Mouse (Mus musculus): ENCODE results near the gene Cactin. TPM values are rescaled to one million over a fixed set of nuclear protein-coding genes. Genes with fewer than 3 reads are reported as not detected.
A peak's percentile ranks its signal among the peaks of the same experiment; 100 is the strongest.

Cactin gene
- polyA plus RNA-seq, 1 experiment from 2014 or later: 51.6 TPM

DNA sequence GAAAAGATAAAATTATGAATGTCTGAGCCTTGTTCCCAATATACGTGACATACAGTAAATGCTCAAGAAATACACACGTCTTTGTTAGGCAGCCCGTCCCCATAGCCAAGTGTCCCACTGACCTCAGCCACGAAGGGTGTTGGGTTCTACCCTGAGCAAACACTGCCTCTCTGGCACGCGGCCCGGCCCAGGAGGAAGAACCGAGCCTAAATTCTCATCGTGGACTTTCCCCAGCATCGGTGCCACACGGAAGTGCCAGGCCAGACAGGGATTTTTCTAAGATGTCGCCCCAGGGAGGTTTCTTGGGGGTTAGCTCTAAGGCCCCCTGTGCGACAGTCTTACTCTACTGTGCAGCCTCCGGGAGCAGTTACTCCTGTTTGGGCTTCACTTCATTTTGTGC, 31.1 kb upstream of the Cactin start:
- Histone ChIP-seq H3K4me1 (peaks cover 47% of the 10 kb centered on the region), H3K9me3 (no peaks in the 10 kb centered on the region), H3K36me3 (no peaks in the 10 kb centered on the region), H3K27ac (no peak overlapping the region), H3K4me3 (0 out of 2 replicates have a peak overlapping the region, but pooled peaks have one; percentile 1), H3K27me3 (ENCODE audit: insufficient read depth, poor library complexity, severe bottlenecking) (peaks cover 58% of the 10 kb centered on the region)
- WGBS: 59% methylated on average over 14 of the region's 14 CpGs
- no peak for DNase-seq (ENCODE audit: low spot score)

DNA sequence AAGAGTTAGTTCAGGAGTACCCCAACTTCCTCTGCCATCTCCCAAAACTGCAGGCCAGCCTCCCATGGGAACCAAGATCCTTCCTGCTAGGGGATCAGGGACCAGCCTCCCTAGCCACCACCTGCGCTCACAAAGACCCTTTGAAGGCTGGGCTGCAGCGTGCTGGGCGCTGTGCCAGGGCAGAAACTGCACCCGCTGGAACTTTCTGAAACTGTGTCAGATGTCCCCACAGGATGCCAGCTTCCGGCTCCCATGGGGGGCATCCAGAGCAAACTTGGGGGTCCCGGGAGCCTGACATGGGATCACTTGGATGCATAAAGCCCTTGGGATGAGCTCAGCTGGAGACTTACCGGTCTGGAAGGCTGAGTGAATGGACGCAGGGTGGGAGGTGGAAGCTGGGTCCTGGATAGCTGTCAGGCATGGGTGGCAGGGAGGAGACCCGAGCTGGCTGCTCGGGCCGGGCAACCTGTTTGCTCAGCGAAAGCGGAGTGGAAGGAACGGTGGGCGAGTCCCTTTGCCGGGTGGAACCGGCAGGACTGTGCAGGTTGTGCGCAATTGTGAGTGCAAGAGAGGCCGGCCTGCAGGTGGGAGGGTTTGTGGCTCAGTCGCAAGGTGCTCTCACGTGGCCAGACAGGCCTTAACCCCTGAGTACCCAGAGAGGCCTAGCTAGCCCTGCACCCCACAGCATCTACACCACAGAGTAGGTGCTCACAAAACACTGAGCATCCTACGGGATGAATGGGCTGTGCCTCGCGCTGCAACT, 30.0 kb upstream of the Cactin start:
- DNase-seq (ENCODE audit: low spot score): no peak
- H3K4me1 ChIP-seq: peaks cover 48% of the 10 kb centered on the region
- H3K27me3 ChIP-seq (ENCODE audit: insufficient read depth, poor library complexity, severe bottlenecking): peaks cover 49% of the 10 kb centered on the region
- no peaks in the 10 kb centered on the region for H3K9me3 ChIP-seq
- no peak overlapping the region for H3K27ac ChIP-seq
- WGBS: 23% methylated on average over 24 of the region's 24 CpGs
- peaks cover 3% of the 10 kb centered on the region; the same call in 1 of the 2 replicates for H3K36me3 ChIP-seq
- no peak overlapping the region for H3K4me3 ChIP-seq

DNA sequence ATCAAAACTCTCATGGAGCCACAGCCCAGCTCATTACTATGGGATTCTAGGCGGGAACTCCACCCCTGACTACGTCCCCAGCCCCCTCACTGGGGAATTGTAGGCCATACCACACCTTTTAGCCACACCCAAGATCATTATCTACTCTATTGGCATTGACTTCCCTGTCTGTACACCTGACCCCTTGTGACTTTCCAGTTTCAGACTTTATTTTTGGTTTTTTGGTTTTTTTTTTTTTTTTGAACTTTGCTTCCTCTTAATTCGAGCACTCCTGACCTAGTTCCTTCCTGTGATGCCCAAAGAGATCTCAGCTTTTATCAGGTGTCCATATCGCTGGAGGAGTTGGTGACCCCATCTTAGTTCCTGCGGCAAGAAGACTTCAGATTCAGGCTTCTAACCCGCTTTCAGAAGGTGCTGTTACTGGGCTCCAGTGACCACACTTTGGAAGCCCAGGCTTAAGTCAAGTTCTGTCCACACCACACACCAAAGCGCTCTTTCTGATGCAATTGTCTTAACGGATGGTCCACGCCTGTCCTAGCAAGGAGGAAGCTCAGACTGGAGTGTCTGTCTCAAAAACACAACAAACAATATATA, 29.3 kb upstream of the Cactin start, which contains the start of gene Tjp3:
Gene Tjp3, minus strand, starts transcription at position 71 of the 594 bp plus-strand sequence.
- H3K27me3 ChIP-seq (ENCODE audit: insufficient read depth, poor library complexity, severe bottlenecking): peaks cover 46% of the 10 kb centered on the region
- H3K4me1 ChIP-seq: peaks cover 46% of the 10 kb centered on the region
- H3K36me3 ChIP-seq: peaks cover 6% of the 10 kb centered on the region; the same call in 1 of the 2 replicates
- H3K27ac ChIP-seq: no peak within 1 kb of the TSS
- DNase-seq (ENCODE audit: low spot score): no peak
- H3K9me3 ChIP-seq: no peaks in the 10 kb centered on the region
- WGBS: 71% methylated on average over 9 of the region's 9 CpGs
- H3K4me3 ChIP-seq: peak within 1 kb of the TSS; percentile 79; the same call in 1 of the 2 replicates

DNA sequence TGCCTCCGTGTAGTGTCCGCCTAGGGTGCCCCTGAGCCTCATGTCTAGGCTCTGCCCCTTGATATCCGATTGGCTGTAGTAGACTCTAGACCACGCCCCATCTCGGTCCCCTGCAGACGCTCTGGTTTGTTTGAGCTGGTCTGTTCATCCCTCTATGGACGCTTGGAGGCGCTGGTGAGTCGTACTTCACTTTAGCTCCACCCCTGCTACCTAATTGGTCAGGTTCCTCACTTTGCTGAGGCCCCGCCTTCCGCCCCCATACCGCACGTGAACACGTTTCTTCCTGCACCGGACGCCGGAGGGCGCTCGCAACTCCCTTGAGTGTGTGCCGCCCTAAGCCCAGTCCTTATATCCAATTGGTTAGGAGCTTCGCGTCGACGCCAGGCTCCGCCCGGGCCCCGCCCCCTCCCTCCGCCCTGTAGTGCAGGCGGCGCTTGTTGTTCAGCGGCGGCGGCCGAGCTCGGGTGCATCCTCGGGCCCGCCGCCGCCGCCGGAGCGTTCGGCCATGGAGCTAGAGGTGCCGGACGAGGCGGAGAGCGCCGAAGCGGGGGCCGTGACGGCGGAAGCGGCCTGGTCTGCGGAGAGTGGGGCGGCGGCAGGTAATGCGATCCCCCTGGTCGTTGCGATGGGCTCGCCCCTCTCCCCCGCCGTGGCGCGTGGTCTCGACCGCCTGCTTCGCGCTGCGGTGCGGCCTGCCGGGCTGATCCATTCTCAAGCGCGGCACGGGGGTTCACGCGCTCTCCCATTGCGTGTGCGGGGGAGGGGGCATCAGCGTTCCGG, 28.2 kb upstream of the Cactin start, which contains the start of gene Pip5k1c:
Gene Pip5k1c, plus strand, starts transcription at position 410 of the 780 bp plus-strand sequence.
- H3K4me1 ChIP-seq: peaks cover 49% of the 10 kb centered on the region
- WGBS: 1% methylated on average over 69 of the region's 80 CpGs
- H3K27me3 ChIP-seq (ENCODE audit: insufficient read depth, poor library complexity, severe bottlenecking): peaks cover 36% of the 10 kb centered on the region
- peak; percentile 100 for DNase-seq (ENCODE audit: low spot score)
- peaks cover 9% of the 10 kb centered on the region; the same call in 1 of the 2 replicates for H3K36me3 ChIP-seq
- H3K27ac ChIP-seq: peak within 1 kb of the TSS; percentile 95
- no peaks in the 10 kb centered on the region for H3K9me3 ChIP-seq
- peak within 1 kb of the TSS; percentile 79 for H3K4me3 ChIP-seq

DNA sequence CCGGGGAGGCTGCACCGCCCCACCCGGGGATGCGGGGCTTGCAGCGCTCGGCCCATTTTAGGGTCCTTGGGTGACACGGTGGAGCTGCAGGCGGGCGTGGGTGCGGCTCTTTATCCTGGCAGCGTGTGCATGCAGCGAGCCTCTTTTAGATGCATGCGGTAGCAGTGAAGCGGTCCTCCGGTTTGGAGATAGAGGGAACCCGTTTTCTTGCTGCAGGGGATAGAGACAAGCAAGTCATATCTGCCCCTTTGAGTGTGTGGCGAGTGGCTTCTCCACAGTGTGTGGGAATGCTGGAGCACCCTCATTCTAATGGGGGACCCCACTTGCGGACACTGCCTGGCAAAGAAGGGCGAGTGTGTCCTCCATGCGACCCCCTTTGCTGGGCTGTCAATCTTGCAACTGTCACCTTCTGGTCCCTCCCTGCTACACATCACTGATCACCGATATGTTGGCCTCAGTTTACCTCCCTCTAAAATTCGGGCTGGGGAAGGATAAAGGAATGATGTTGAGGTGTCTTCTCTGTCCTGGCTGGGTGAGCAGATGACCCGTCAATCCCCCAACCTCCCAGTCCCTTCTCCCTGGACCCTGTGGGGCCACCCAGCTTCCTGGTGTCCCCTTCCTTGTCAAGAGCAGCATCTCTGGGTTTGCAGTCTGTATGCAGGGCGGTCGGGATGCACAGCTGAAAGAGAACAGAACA, 27.4 kb upstream of the Cactin start:
- peaks cover 12% of the 10 kb centered on the region for H3K36me3 ChIP-seq
- peak overlapping the region; percentile 95 for H3K27ac ChIP-seq
- H3K4me1 ChIP-seq: peaks cover 57% of the 10 kb centered on the region
- H3K4me3 ChIP-seq: peak overlapping the region; percentile 79
- no peak for DNase-seq (ENCODE audit: low spot score)
- 5% methylated on average over 25 of the region's 25 CpGs for WGBS
- no peaks in the 10 kb centered on the region for H3K9me3 ChIP-seq
- peaks cover 32% of the 10 kb centered on the region for H3K27me3 ChIP-seq (ENCODE audit: insufficient read depth, poor library complexity, severe bottlenecking)

DNA sequence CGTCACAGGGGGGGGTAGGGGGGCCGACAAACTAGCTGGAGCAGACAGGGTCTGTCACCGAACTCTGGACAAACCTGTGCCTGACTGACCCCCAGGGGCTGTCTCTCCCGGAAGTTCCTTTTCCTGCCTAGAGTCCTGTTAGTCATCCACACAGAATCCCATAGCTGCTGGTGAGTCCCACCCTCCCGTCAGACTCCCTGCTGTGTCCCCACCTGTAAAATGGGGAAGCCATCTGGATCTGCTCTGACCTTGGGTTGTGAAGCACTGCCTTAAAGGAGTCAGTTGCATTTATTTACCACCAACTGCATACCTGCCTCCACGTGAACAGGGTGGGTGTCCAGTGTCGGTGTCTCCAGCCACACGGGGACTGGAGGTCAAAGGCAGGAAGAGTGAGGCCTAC, 26.5 kb upstream of the Cactin start:
- no peak for DNase-seq (ENCODE audit: low spot score)
- peaks cover 27% of the 10 kb centered on the region for H3K27me3 ChIP-seq (ENCODE audit: insufficient read depth, poor library complexity, severe bottlenecking)
- peaks cover 62% of the 10 kb centered on the region for H3K4me1 ChIP-seq
- H3K27ac ChIP-seq: peak overlapping the region; percentile 95; the same call in 1 of the 2 replicates
- H3K4me3 ChIP-seq: peak overlapping the region; percentile 79
- no peaks in the 10 kb centered on the region for H3K9me3 ChIP-seq
- H3K36me3 ChIP-seq: peaks cover 15% of the 10 kb centered on the region
- whole genome bisulfite sequencing: 51% methylated on average over 8 of the region's 8 CpGs

DNA sequence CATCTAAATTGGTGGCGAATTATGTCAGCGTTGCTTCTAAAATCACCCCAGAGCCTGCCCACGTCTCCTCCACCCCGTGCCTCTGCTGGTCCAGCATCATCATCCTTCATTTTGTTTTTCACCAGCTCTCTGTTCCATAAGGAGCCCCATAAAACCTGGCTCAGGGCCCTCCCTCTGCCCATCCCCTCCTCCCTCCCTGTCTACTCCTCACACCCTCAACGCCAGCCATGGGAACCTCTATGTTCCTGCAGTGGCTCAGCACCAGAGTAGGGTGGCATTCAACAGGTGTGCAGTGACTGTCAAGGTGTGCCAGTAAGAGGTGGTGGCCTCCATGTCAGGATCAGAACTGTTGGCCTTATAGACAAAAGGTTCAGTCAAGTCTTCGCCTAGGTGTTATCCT, 25.7 kb upstream of the Cactin start:
- Histone ChIP-seq H3K27ac (no peak overlapping the region; the same call in 1 of the 2 replicates), H3K4me3 (peak overlapping the region; percentile 79; the same call in 1 of the 2 replicates), H3K27me3 (ENCODE audit: insufficient read depth, poor library complexity, severe bottlenecking) (peaks cover 20% of the 10 kb centered on the region), H3K36me3 (peaks cover 15% of the 10 kb centered on the region), H3K4me1 (peaks cover 67% of the 10 kb centered on the region), H3K9me3 (no peaks in the 10 kb centered on the region)
- no peak for DNase-seq (ENCODE audit: low spot score)
- WGBS: 87% methylated on average over 6 of the region's 6 CpGs

DNA sequence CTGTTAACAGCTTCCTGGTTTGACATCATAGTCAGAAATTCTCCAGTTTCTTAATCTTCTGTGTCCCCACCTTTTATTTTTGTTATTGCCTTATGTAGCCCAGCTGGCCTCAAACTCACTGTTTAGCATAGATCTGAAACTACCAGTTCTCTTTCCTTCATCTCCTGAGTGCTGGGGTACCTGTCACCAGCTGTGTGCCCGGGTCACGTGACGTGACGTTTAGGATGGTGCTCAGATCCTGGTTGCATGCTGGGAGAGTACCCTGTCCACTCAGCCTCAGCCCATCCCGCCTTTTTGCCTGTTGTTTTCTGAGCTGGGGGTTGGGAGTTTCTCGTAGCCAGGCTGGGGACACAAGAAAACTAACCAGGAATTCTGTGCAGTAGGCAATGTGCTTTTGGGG, 23.7 kb upstream of the Cactin start:
- peaks cover 84% of the 10 kb centered on the region for H3K4me1 ChIP-seq
- 84% methylated on average over 6 of the region's 6 CpGs for WGBS

DNA sequence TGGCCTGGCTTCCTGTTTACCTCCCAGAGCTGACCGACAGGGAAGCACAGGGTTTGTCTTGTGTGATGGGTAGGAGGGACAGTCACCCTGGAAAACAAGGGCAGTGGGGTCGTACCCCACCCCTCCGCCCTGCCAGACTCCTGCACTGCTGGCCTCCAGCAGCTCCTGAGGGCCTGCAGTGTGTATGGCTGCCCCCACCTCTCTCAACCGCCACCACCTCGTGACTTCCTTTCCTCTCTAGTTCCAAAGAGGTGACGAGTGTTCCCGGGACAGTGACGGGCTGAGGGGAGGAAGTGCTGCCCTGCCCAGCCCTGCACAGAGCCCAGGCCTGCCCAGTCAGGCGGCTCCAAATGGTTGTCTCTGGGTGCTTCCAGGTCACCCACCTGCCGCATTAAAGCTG, 23.1 kb upstream of the Cactin start:
- 0 out of 2 replicates have a peak overlapping the region, but pooled peaks have one; percentile 1 for H3K4me3 ChIP-seq
- peaks cover 90% of the 10 kb centered on the region for H3K4me1 ChIP-seq
- H3K27ac ChIP-seq: peak overlapping the region; percentile 76
- no peak for DNase-seq (ENCODE audit: low spot score)
- H3K36me3 ChIP-seq: peaks cover 15% of the 10 kb centered on the region
- no peaks in the 10 kb centered on the region for H3K9me3 ChIP-seq
- H3K27me3 ChIP-seq (ENCODE audit: insufficient read depth, poor library complexity, severe bottlenecking): no peaks in the 10 kb centered on the region
- WGBS: 27% methylated on average over 10 of the region's 10 CpGs

More for the DNA sequence above, 23.7 kb upstream of the Cactin start:
- DNase-seq (ENCODE audit: low spot score): no peak
- Histone ChIP-seq H3K36me3 (peaks cover 15% of the 10 kb centered on the region), H3K27ac (peak overlapping the region; percentile 76), H3K4me3 (no peak overlapping the region), H3K27me3 (ENCODE audit: insufficient read depth, poor library complexity, severe bottlenecking) (no peaks in the 10 kb centered on the region; the same call in 1 of the 2 replicates), H3K9me3 (no peaks in the 10 kb centered on the region)

DNA sequence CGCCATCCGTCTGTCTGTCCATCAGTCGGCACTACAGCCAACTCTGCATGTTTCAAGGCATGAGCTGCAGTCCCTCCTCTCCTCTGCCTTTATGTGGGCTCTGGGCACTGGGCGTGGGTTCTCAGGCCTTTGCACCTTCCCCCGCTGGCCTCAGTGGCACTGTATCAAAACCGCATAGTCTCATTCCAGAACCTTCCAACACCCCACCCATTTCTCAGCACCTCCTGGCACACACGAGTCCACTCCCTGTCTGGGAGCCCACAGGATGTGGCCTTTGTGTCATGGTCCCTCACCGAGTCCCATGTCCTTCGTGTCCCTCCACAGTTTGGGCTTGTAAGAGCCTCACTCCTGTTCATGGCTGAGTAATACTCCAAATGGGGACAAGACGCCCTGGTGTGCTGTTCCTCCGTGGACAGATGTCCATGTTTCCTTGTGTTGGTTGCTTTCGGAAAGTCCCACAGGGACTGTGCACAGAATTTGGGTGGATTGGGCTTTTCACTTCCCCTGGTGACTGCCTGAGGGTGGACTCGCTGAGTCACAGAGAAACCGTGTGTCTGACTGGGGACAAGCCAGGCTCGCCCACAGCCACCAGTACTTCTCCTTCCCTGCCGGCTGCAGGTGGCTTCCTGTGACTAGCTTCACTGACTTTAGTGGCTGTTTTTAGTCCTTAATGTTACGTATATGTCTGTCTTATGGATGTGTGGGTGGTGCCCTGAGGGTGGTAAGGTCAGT, 22.4 kb upstream of the Cactin start:
- Histone ChIP-seq H3K27ac (peak overlapping the region; percentile 76), H3K27me3 (ENCODE audit: insufficient read depth, poor library complexity, severe bottlenecking) (no peaks in the 10 kb centered on the region), H3K4me3 (no peak overlapping the region), H3K9me3 (no peaks in the 10 kb centered on the region), H3K36me3 (peaks cover 15% of the 10 kb centered on the region), H3K4me1 (peaks cover 91% of the 10 kb centered on the region)
- DNase-seq (ENCODE audit: low spot score): no peak
- 92% methylated on average over 17 of the region's 17 CpGs for WGBS

DNA sequence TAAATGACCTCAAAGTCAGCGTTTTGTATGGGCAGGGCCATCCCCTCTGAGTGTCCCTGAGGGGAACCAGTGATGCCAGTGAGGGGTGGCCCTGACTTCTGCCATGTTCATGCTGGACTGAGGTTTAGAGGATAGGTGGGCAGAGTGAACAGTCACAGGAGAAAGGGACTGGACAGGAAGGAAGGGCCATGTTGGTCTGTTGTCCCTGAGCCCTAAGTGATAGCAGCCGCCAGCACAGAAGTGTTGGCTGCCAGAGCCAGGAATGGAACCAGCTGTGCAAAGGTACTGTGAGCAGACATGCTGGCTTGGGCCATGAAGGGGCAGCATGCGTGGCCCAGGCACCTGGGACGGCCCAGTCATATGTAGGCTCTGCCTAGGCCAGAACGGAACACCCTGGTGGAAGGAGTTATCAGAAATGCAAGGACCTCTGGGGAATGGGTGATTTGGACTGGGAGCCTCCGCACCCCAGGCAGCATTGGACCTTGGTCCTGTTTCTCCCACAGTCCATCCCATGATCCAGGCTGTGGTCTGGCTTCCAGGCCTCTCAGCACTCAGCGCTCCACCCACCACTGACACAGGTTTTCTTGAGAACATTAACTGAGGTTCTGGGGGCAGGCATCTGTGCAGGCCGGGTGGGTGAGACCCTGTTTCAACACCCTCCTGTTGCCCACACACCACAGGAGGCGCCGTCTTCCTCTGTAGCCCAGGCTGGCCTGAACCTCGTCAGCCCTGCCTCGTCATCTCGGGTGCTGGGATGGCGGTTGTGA, 21.1 kb upstream of the Cactin start:
- Histone ChIP-seq H3K27me3 (ENCODE audit: insufficient read depth, poor library complexity, severe bottlenecking) (no peaks in the 10 kb centered on the region), H3K27ac (peak overlapping the region; percentile 71; the same call in 1 of the 2 replicates), H3K4me1 (peaks cover 90% of the 10 kb centered on the region), H3K36me3 (peaks cover 15% of the 10 kb centered on the region), H3K4me3 (no peak overlapping the region; the same call in 1 of the 2 replicates), H3K9me3 (no peaks in the 10 kb centered on the region)
- DNase-seq (ENCODE audit: low spot score): no peak
- WGBS: 86% methylated on average over 14 of the region's 14 CpGs
